28 mouse cellular contexts compared by ENCODE assay signal in genomic region chr17:3148853-3149252, GRCm38 (mm10). TPM values are rescaled to one million over a fixed set of nuclear protein-coding genes. Genes with fewer than 3 reads are reported as not detected.
DNase-seq lines count a peak whose midpoint lies in the region; ATAC-seq lines count a peak whose summit lies in the region.
"Had no signal": no experiment of that assay in that cellular context is flagged by ENCODE, and none has a peak within 500 bp of the region (broad histone marks: within the 10 kb centered on the region; RNA-seq: fewer than 3 reads in every experiment).

No protein-coding gene starts in this region.

- DNase-seq in liver = no peak
- no peak for DNase-seq in retina, postnatal 1 day
- DNase-seq: adrenal gland, postnatal 10 days; adrenal gland, postnatal 36 days; B cell, adult 2 months; cerebellum, adult 18-20 months; cerebellum, adult 9-10 months; cerebellum, postnatal 25 days; forebrain, postnatal 0 days; gastrocnemius, adult 2 months; gastrocnemius, postnatal 14 days; heart, adult 18-20 months; heart, postnatal 14 days; heart, postnatal 4 days had no signal

- H3K9ac ChIP-seq in intestine, embryonic 16.5 days (ENCODE audit: low read depth, low read length) = no peak overlapping the region
- no peak overlapping the region for H3K9ac ChIP-seq in intestine, embryonic 15.5 days
- H3K9ac ChIP-seq in liver, embryonic 12.5 days = no peak overlapping the region
- no peak overlapping the region for H3K9ac ChIP-seq in liver, embryonic 15.5 days
- H3K9ac ChIP-seq: embryonic facial prominence, embryonic 12.5 days; embryonic facial prominence, embryonic 15.5 days; forebrain, postnatal 0 days; heart, embryonic 13.5 days; hindbrain, embryonic 14.5 days had no signal

- 87% methylated on average over 1 of the region's 1 CpGs for WGBS in intestine, embryonic 16.5 days
- 93% methylated on average over 1 of the region's 1 CpGs for WGBS in intestine, embryonic 15.5 days
- WGBS in liver, embryonic 12.5 days (ENCODE audit: insufficient replicate concordance) = 72% methylated on average over 1 of the region's 1 CpGs
- 71% methylated on average over 1 of the region's 1 CpGs for WGBS in liver, embryonic 15.5 days (ENCODE audit: insufficient replicate concordance)
- 100% methylated on average over 1 of the region's 1 CpGs for WGBS in macrophage (ENCODE audit: missing documents)

- H3K4me1 ChIP-seq in intestine, embryonic 16.5 days (ENCODE audit: control insufficient read depth, insufficient read depth, low read length) = 0 out of 2 replicates have a peak, but pooled peaks cover 2% of the 10 kb centered on the region
- 0 out of 2 replicates have a peak, but pooled peaks cover 4% of the 10 kb centered on the region for H3K4me1 ChIP-seq in intestine, embryonic 15.5 days (replicated peaks)
- peaks cover 11% of the 10 kb centered on the region; the same call in 1 of the 2 replicates for H3K4me1 ChIP-seq in liver, embryonic 12.5 days
- H3K4me1 ChIP-seq in liver, embryonic 15.5 days (replicated peaks) = peaks cover 9% of the 10 kb centered on the region; the same call in 1 of the 2 replicates
- H3K4me1 ChIP-seq: embryonic facial prominence, embryonic 12.5 days; embryonic facial prominence, embryonic 15.5 days had no signal

- no peaks in the 10 kb centered on the region for H3K9me3 ChIP-seq in intestine, embryonic 16.5 days (ENCODE audit: control insufficient read depth, low read length)
- H3K9me3 ChIP-seq in intestine, embryonic 15.5 days = no peaks in the 10 kb centered on the region
- no peaks in the 10 kb centered on the region for H3K9me3 ChIP-seq in liver, embryonic 12.5 days (replicated peaks)
- no peaks in the 10 kb centered on the region for H3K9me3 ChIP-seq in liver, embryonic 15.5 days (replicated peaks)
- H3K9me3 ChIP-seq: embryonic facial prominence, embryonic 12.5 days; embryonic facial prominence, embryonic 15.5 days; G1E; heart, embryonic 10.5 days; heart, embryonic 13.5 days had no signal

- H3K27me3 ChIP-seq in intestine, embryonic 16.5 days (replicated peaks; ENCODE audit: control insufficient read depth, insufficient read depth, low read length) = no peaks in the 10 kb centered on the region
- no peaks in the 10 kb centered on the region for H3K27me3 ChIP-seq in intestine, embryonic 15.5 days (replicated peaks)
- no peaks in the 10 kb centered on the region for H3K27me3 ChIP-seq in liver, embryonic 12.5 days (replicated peaks)
- H3K27me3 ChIP-seq in liver, embryonic 15.5 days = no peaks in the 10 kb centered on the region
- H3K27me3 ChIP-seq: CH12.LX; embryonic facial prominence, embryonic 12.5 days; embryonic facial prominence, embryonic 15.5 days; heart, embryonic 13.5 days; Patski had no signal

- peaks cover 3% of the 10 kb centered on the region; the same call in 1 of the 2 replicates for H3K36me3 ChIP-seq in intestine, embryonic 16.5 days (ENCODE audit: control insufficient read depth, insufficient read depth, low read length)
- 0 out of 2 replicates have a peak, but pooled peaks cover 2% of the 10 kb centered on the region for H3K36me3 ChIP-seq in intestine, embryonic 15.5 days
- peaks cover 43% of the 10 kb centered on the region for H3K36me3 ChIP-seq in liver, embryonic 12.5 days
- H3K36me3 ChIP-seq in liver, embryonic 15.5 days (replicated peaks) = peaks cover 35% of the 10 kb centered on the region
- H3K36me3 ChIP-seq in macrophage (ENCODE audit: inconsistent target) = peaks cover 17% of the 10 kb centered on the region; the same call in 1 of the 2 replicates

- H3K4me3 ChIP-seq in intestine, embryonic 16.5 days (ENCODE audit: low read length) = no peak overlapping the region
- no peak overlapping the region for H3K4me3 ChIP-seq in intestine, embryonic 15.5 days (replicated peaks)
- no peak overlapping the region for H3K4me3 ChIP-seq in liver, embryonic 12.5 days
- H3K4me3 ChIP-seq in liver, embryonic 15.5 days (replicated peaks) = no peak overlapping the region
- H3K4me3 ChIP-seq in macrophage (ENCODE audit: inconsistent target) = no peak overlapping the region
- H3K4me3 ChIP-seq: embryonic facial prominence, embryonic 12.5 days; embryonic facial prominence, embryonic 15.5 days; gastrocnemius, adult 2 months; heart, embryonic 10.5 days; heart, embryonic 13.5 days had no signal

- peaks cover 75% of the 10 kb centered on the region for H3K79me2 ChIP-seq in macrophage (ENCODE audit: inconsistent target)

- no peak overlapping the region for H3K27ac ChIP-seq in intestine, embryonic 16.5 days (ENCODE audit: low read length)
- no peak overlapping the region for H3K27ac ChIP-seq in intestine, embryonic 15.5 days
- no peak overlapping the region for H3K27ac ChIP-seq in liver, embryonic 12.5 days
- H3K27ac ChIP-seq in liver, embryonic 15.5 days (replicated peaks) = no peak overlapping the region
- peak overlapping the region; percentile 12; the same call in 1 of the 2 replicates for H3K27ac ChIP-seq in macrophage
- H3K27ac ChIP-seq: embryonic facial prominence, embryonic 12.5 days; embryonic facial prominence, embryonic 15.5 days; gastrocnemius, adult 2 months; heart, embryonic 10.5 days; heart, embryonic 13.5 days; hindbrain, embryonic 14.5 days had no signal

- ATAC-seq in intestine, embryonic 16.5 days = peak; percentile 57; the same call in 1 of the 2 replicates
- ATAC-seq in intestine, embryonic 15.5 days = no peak
- ATAC-seq in liver, embryonic 12.5 days = 0 out of 2 replicates have a peak, but pooled peaks have one; percentile 40
- 0 out of 2 replicates have a peak, but pooled peaks have one; percentile 45 for ATAC-seq in liver, embryonic 15.5 days (ENCODE audit: insufficient read depth)
- ATAC-seq: forebrain, embryonic 14.5 days; forebrain, postnatal 0 days had no signal

- no peak overlapping the region for H3K4me2 ChIP-seq in intestine, embryonic 16.5 days (ENCODE audit: low read depth, low read length)
- H3K4me2 ChIP-seq in intestine, embryonic 15.5 days (replicated peaks) = no peak overlapping the region
- no peak overlapping the region for H3K4me2 ChIP-seq in liver, embryonic 12.5 days
- no peak overlapping the region for H3K4me2 ChIP-seq in liver, embryonic 15.5 days
- H3K4me2 ChIP-seq: embryonic facial prominence, embryonic 12.5 days; embryonic facial prominence, embryonic 15.5 days; heart, embryonic 13.5 days; hindbrain, embryonic 14.5 days had no signal

RNA-seq across cellular contexts. Expression of gene Scaf8, which starts 34.1 kb away (rescaled TPM):
- polyA plus RNA-seq in intestine, embryonic 16.5 days (2015; fragmentation: Nextera tagmentation; extraction: Ambion mirVana) = 12.8 and 14.4 TPM in 2 replicates
- 16.0 and 16.9 TPM in 2 replicates for polyA plus RNA-seq in intestine, embryonic 15.5 days (2015; fragmentation: Nextera tagmentation; extraction: Ambion mirVana)
- 15.8 and 17.6 TPM in 2 replicates for polyA plus RNA-seq in liver, embryonic 12.5 days (2016; fragmentation: Nextera tagmentation; extraction: Ambion mirVana)
- 7.8 and 8.0 TPM in 2 replicates for polyA plus RNA-seq in liver, embryonic 15.5 days (2015; fragmentation: Nextera tagmentation; extraction: Ambion mirVana)
- total RNA-seq in macrophage (2018; cell fraction: chromatin; rRNA removed) = 100 to 1,000 TPM in 13 of 26 experiments, 10 to 100 TPM in 13; 47.1 to 130 (median 101) TPM
- 10 to 100 TPM; 17.4 to 30.4 (median 24.6) TPM for total RNA-seq in macrophage (2018; cell fraction: cytosol; rRNA removed)
- total RNA-seq in macrophage (2018; cell fraction: nucleus; rRNA removed) = 10 to 100 TPM; 32.3 to 96.0 (median 60.7) TPM
- polyA plus RNA-seq in macrophage (2018) = 18.3 to 24.5 TPM (median 22.6 TPM) in 3 replicates
